Mouse (Mus musculus) spleen, adult 2 months (tissue): ENCODE measurements around the gene Ppp1r21.

Source experiments
- CTCF ChIP-seq: fragments of 200-500 bp; IDR thresholded peaks from 2 replicates; pipeline ENCODE4 v1.5.1; 2011; ENCODE audit warnings: mild to moderate bottlenecking, inconsistent platforms; ENCODE audit not compliant: insufficient read depth, insufficient read length, insufficient replicate concordance; ENCODE audit errors: extremely low read depth
- POLR2A ChIP-seq: fragments of 200-500 bp; IDR thresholded peaks from 2 replicates; pipeline ENCODE4 v1.6.1; 2011; ENCODE audit warnings: low read depth, low read length, inconsistent platforms

- TF ChIP-seq CTCF (no peak), POLR2A (no peak)
Observed at GRCm38 (mm10) chr17:88552556-88552955, 22.6 kb downstream of the Ppp1r21 start.
